Mouse (Mus musculus): ENCODE measurements around the gene Gucy2d.
A peak's percentile ranks its signal among the peaks of the same experiment; 100 is the strongest.

Gene Gucy2d

GRCm38 (mm10) chr7:98447585-98448308 is 7.5 kb downstream of the Gucy2d start:
- DNase-seq (ENCODE audit: low spot score): peak; percentile 34

GRCm38 (mm10) chr7:98448309-98448630 is 8.1 kb downstream of the Gucy2d start:
- DNase-seq (ENCODE audit: low spot score): no peak

GRCm38 (mm10) chr7:98449696-98450095 is 9.5 kb downstream of the Gucy2d start:
- DNase-seq (ENCODE audit: low spot score): no peak

GRCm38 (mm10) chr7:98454397-98455120 is 14.3 kb downstream of the Gucy2d start:
- no peak for DNase-seq (ENCODE audit: low spot score)

GRCm38 (mm10) chr7:98460319-98460718 is 20.1 kb downstream of the Gucy2d start:
- no peak for DNase-seq (ENCODE audit: low spot score)

- no peak for DNase-seq (ENCODE audit: low spot score)
Observed at GRCm38 (mm10) chr7:98469089-98469488, 28.9 kb downstream of the Gucy2d start.

GRCm38 (mm10) chr7:98472529-98472928 is 32.3 kb downstream of the Gucy2d start:
- no peak for DNase-seq (ENCODE audit: low spot score)

- no peak for DNase-seq (ENCODE audit: low spot score)
Observed at GRCm38 (mm10) chr7:98474558-98474957, 34.3 kb downstream of the Gucy2d start.

GRCm38 (mm10) chr7:98477153-98477552 is 36.9 kb downstream of the Gucy2d start:
- no peak for DNase-seq (ENCODE audit: low spot score)

GRCm38 (mm10) chr7:98480481-98480880 is 40.3 kb downstream of the Gucy2d start:
- DNase-seq (ENCODE audit: low spot score): no peak

GRCm38 (mm10) chr7:98481066-98481734 is 41.0 kb downstream of the Gucy2d start:
- DNase-seq (ENCODE audit: low spot score): peak; percentile 49

GRCm38 (mm10) chr7:98481861-98482260 is 41.6 kb downstream of the Gucy2d start:
- DNase-seq (ENCODE audit: low spot score): no peak

- DNase-seq (ENCODE audit: low spot score): no peak
Observed at GRCm38 (mm10) chr7:98482551-98483267, 42.5 kb downstream of the Gucy2d start.

GRCm38 (mm10) chr7:98483268-98483607 is 43.0 kb downstream of the Gucy2d start:
- no peak for DNase-seq (ENCODE audit: low spot score)

GRCm38 (mm10) chr7:98484878-98485277 is 44.7 kb downstream of the Gucy2d start:
- DNase-seq (ENCODE audit: low spot score): no peak

- DNase-seq (ENCODE audit: low spot score): no peak
Observed at GRCm38 (mm10) chr7:98485508-98485907, 45.3 kb downstream of the Gucy2d start.

- DNase-seq (ENCODE audit: low spot score): no peak
Observed at GRCm38 (mm10) chr7:98486471-98486917, 46.3 kb downstream of the Gucy2d start.

- no peak for DNase-seq (ENCODE audit: low spot score)
Observed at GRCm38 (mm10) chr7:98487202-98487980, 47.2 kb downstream of the Gucy2d start.

- DNase-seq (ENCODE audit: low spot score): no peak
Observed at GRCm38 (mm10) chr7:98488398-98489130, 48.3 kb downstream of the Gucy2d start.

- DNase-seq (ENCODE audit: low spot score): no peak
Observed at GRCm38 (mm10) chr7:98489131-98489530, 48.9 kb downstream of the Gucy2d start, which contains the start of gene Lrrc32. Gene Lrrc32 (plus strand): TSS chr7:98489283.

GRCm38 (mm10) chr7:98489623-98490084 is 49.4 kb downstream of the Gucy2d start:
- DNase-seq (ENCODE audit: low spot score): peak; percentile 25
